Mouse (Mus musculus) forelimb bud, embryonic 11.5 days (tissue): ENCODE measurements around the gene Sstr3.
A peak's percentile ranks its signal among the peaks of the same experiment; 100 is the strongest.

Experiments
- DNase-seq: peaks from one replicate; pipeline ENCODE4 v3.0.0-alpha.2; 2012; ENCODE audit warnings: low read depth, low spot score

The Sstr3 gene

GRCm38 (mm10) chr15:78544561-78545001 lies at the start of gene Sstr3:
Gene Sstr3 (minus strand): TSS chr15:78544685.
- no peak for DNase-seq

GRCm38 (mm10) chr15:78593896-78594425 lies 49.5 kb upstream of the Sstr3 start:
- DNase-seq = no peak

- no peak for DNase-seq
These were observed 48.0 kb upstream of the Sstr3 start for GRCm38 (mm10) chr15:78592452-78592968.

- no peak for DNase-seq
These were observed 47.4 kb upstream of the Sstr3 start for GRCm38 (mm10) chr15:78591680-78592451.

- no peak for DNase-seq
These were observed 46.3 kb upstream of the Sstr3 start for GRCm38 (mm10) chr15:78590785-78591184.

- no peak for DNase-seq
These were observed 45.5 kb upstream of the Sstr3 start for GRCm38 (mm10) chr15:78589936-78590335.

GRCm38 (mm10) chr15:78588900-78589299 lies 44.4 kb upstream of the Sstr3 start:
- no peak for DNase-seq

- no peak for DNase-seq
These were observed 43.6 kb upstream of the Sstr3 start for GRCm38 (mm10) chr15:78588049-78588448.

- DNase-seq = peak; percentile 71
These were observed 42.8 kb upstream of the Sstr3 start for GRCm38 (mm10) chr15:78587050-78587994.

GRCm38 (mm10) chr15:78585404-78585803 lies 40.9 kb upstream of the Sstr3 start:
- DNase-seq = no peak

- DNase-seq = no peak
These were observed 38.9 kb upstream of the Sstr3 start for GRCm38 (mm10) chr15:78583352-78583751.

- no peak for DNase-seq
These were observed 31.9 kb upstream of the Sstr3 start for GRCm38 (mm10) chr15:78576284-78576810.

GRCm38 (mm10) chr15:78572658-78573397 lies 28.3 kb upstream of the Sstr3 start, which contains the start of gene Rac2:
Gene Rac2 (minus strand): TSS chr15:78572783.
- no peak for DNase-seq

GRCm38 (mm10) chr15:78572270-78572600 lies 27.8 kb upstream of the Sstr3 start:
- DNase-seq = no peak

- DNase-seq = no peak
These were observed 27.2 kb upstream of the Sstr3 start for GRCm38 (mm10) chr15:78571554-78572269.

GRCm38 (mm10) chr15:78570170-78570569 lies 25.7 kb upstream of the Sstr3 start:
- no peak for DNase-seq

- no peak for DNase-seq
These were observed 23.2 kb upstream of the Sstr3 start for GRCm38 (mm10) chr15:78567608-78568120.

GRCm38 (mm10) chr15:78564764-78565435 lies 20.4 kb upstream of the Sstr3 start:
- no peak for DNase-seq

GRCm38 (mm10) chr15:78563937-78564336 lies 19.5 kb upstream of the Sstr3 start:
- DNase-seq = no peak

GRCm38 (mm10) chr15:78563344-78563743 lies 18.9 kb upstream of the Sstr3 start:
- DNase-seq = no peak
